Mouse (Mus musculus) ES-E14 (cell line): Measurements from ENCODE around the gene Tenm2. TPM values are rescaled to one million over a fixed set of nuclear protein-coding genes. Genes with fewer than 3 reads are reported as not detected.
A peak's percentile ranks its signal among the peaks of the same experiment; 100 is the strongest.

Experiments used
- DNase-seq: peaks from one replicate; pipeline ENCODE4 v3.0.0-alpha.2; 2013; ENCODE audit warnings: low read depth, low spot score
- H3K27ac ChIP-seq: 2 replicates; pipeline ENCODE4 v1.5.1; 2012; ENCODE audit warnings: low read depth, mild to moderate bottlenecking, low read length, moderate library complexity, mixed read lengths; ENCODE audit not compliant: poor library complexity, insufficient read depth, severe bottlenecking
- H3K36me3 ChIP-seq: 2 replicates; pipeline ENCODE4 v1.6.1; 2012; ENCODE audit warnings: mild to moderate bottlenecking, low read length, moderate library complexity, mixed read lengths; ENCODE audit not compliant: control insufficient read depth, poor library complexity, insufficient read depth, severe bottlenecking
- H3K4me1 ChIP-seq, 2 experiments: fragments of 150-350 bp in 1 of 2; sonication (generic) in 1 of 2; 2 replicates each; pipeline ENCODE4 v1.6.1; 2012; ENCODE audit warnings: low read length in 2 of 2, mild to moderate bottlenecking in 1 of 2, mixed read lengths in 1 of 2; ENCODE audit not compliant: control insufficient read depth in 2 of 2, insufficient read depth in 2 of 2, poor library complexity in 1 of 2
- H3K4me3 ChIP-seq, 2 experiments: fragments of 150-350 bp in 1 of 2; sonication (generic) in 1 of 2; 2 replicates each; pipeline ENCODE4 v1.5.1; 2012; ENCODE audit warnings: low read length in 2 of 2, low read depth in 1 of 2, mild to moderate bottlenecking in 1 of 2, mixed read lengths in 1 of 2; ENCODE audit not compliant: insufficient read depth in 1 of 2, poor library complexity in 1 of 2, severe bottlenecking in 1 of 2
- H3K9ac ChIP-seq: 2 replicates; pipeline ENCODE4 v1.6.1; 2012; ENCODE audit warnings: low read depth, mild to moderate bottlenecking, low read length, mixed read lengths; ENCODE audit not compliant: poor library complexity, insufficient read depth, severe bottlenecking
- H3K9me3 ChIP-seq: fragments of 150-350 bp; sonication (generic); 2 replicates; pipeline ENCODE4 v1.6.1; 2012; ENCODE audit warnings: low read depth, mild to moderate bottlenecking, low read length; ENCODE audit not compliant: control insufficient read depth, insufficient read depth
- CHD2 ChIP-seq: IDR thresholded peaks from 2 replicates; pipeline ENCODE4 v1.6.1; 2014; ENCODE audit warnings: mild to moderate bottlenecking, low read depth, low read length, inconsistent platforms
- HCFC1 ChIP-seq: IDR thresholded peaks from 2 replicates; pipeline ENCODE4 v1.6.1; 2012; ENCODE audit warnings: low read length, inconsistent platforms, borderline replicate concordance; ENCODE audit not compliant: insufficient read depth
- MAFK ChIP-seq: IDR thresholded peaks from 2 replicates; pipeline ENCODE4 v1.6.1; 2014; ENCODE audit warnings: mild to moderate bottlenecking, low read depth, low read length, inconsistent platforms; ENCODE audit not compliant: insufficient read depth
- ZC3H11A ChIP-seq: IDR thresholded peaks from 2 replicates; pipeline ENCODE4 v1.6.1; 2012; ENCODE audit warnings: low read depth, mild to moderate bottlenecking, inconsistent platforms, low read length, borderline replicate concordance
- ZNF384 ChIP-seq: IDR thresholded peaks from 2 replicates; pipeline ENCODE4 v1.6.1; 2012; ENCODE audit warnings: low read depth, low read length, inconsistent platforms
- in situ Hi-C, 2 experiments: fragments of 600-800 bp; cut with MboI; formaldehyde crosslinking; loops; one replicate each; pipeline ENCODE4 v1.15.1; 2025; ENCODE audit warnings: low sequenced_read_pairs in 2 of 2, inconsistent platforms in 1 of 2; ENCODE audit not compliant: unreplicated experiment in 2 of 2
- total RNA-seq: library from RNA; depleted of rRNA; stranded (reverse); fragments of 300-350 nt; gene quantifications from 2 replicates; pipeline ENCODE4 v1.2.3, GENCODE M21; 2012

The Tenm2 gene
- total RNA-seq, 1 experiment = 0.04 TPM

DNA sequence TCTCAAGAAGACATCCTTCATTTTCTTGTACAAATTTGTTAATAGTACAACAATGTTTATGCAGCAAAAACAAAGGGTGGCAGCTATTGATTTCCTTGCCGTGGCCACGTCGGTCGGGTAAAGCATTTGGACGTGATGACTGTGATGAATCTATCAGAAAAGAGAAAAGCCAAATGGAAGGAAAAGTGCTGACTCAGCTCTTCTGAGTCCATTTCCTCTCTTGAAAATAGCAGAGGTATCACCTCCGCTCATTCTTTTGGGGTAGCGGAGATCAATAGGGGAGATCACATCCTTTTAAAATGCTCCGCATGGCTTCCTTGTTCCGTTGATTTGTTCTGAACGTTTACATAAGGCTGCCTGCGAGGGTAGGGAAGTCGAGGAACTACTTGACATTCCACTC, 1090.7 kb downstream of the Tenm2 start:
- Histone ChIP-seq H3K4me1 (no peaks in the 10 kb centered on the region), H3K36me3 (no peaks in the 10 kb centered on the region), H3K9ac (no peak overlapping the region), H3K27ac (no peak overlapping the region), H3K4me3 (no peak overlapping the region), H3K9me3 (no peaks in the 10 kb centered on the region)
- DNase-seq = no peak
- TF ChIP-seq ZC3H11A (no peak), MAFK (peak; percentile 100), HCFC1 (no peak)
- in situ Hi-C loops = no loop called here

GRCm38 (mm10) chr11:36140411-36140810, 1095.4 kb downstream of the Tenm2 start:
- Histone ChIP-seq H3K27ac (no peak overlapping the region), H3K4me3 (no peak overlapping the region), H3K9ac (no peak overlapping the region), H3K36me3 (no peaks in the 10 kb centered on the region), H3K9me3 (no peaks in the 10 kb centered on the region), H3K4me1 (no peaks in the 10 kb centered on the region)
- no peak for DNase-seq
- no peak for TF ChIP-seq CHD2
- TF ChIP-seq MAFK = no peak
- TF ChIP-seq ZNF384 = no peak
- no peak for TF ChIP-seq HCFC1
- no peak for TF ChIP-seq ZC3H11A
- in situ Hi-C loops = no loop called here

DNA sequence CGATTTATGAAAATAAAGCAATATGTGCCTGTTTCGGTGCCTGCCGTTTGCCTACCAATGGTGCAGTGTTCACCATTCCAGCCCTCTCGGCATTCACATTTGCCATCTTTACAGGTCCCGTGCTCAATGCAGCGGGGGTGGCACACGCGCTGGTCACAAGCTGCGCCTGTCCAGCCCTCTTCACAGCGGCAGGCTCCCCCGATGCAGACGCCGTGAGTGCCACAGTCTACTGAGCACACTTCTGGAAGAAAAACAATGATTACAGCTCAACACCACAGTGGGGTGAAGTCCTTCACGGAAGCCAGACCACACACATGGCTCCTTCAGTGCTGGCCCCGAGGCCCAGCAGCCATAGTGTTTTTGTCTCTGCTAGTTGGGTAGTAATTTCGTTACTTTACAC, 1096.2 kb downstream of the Tenm2 start:
- Histone ChIP-seq H3K9me3 (no peaks in the 10 kb centered on the region), H3K4me3 (no peak overlapping the region), H3K36me3 (no peaks in the 10 kb centered on the region), H3K9ac (no peak overlapping the region), H3K4me1 (no peaks in the 10 kb centered on the region), H3K27ac (no peak overlapping the region)
- DNase-seq = no peak
- in situ Hi-C loops = no loop called here
- no peak for TF ChIP-seq ZC3H11A
- TF ChIP-seq MAFK = no peak
- no peak for TF ChIP-seq ZNF384
- TF ChIP-seq CHD2 = no peak
- TF ChIP-seq HCFC1 = no peak

- no peak overlapping the region for H3K9ac ChIP-seq
- no peaks in the 10 kb centered on the region for H3K4me1 ChIP-seq
- no peaks in the 10 kb centered on the region for H3K36me3 ChIP-seq
- H3K27ac ChIP-seq = no peak overlapping the region
- DNase-seq = no peak
- in situ Hi-C loops = no loop called here
- H3K9me3 ChIP-seq = no peaks in the 10 kb centered on the region
- no peak overlapping the region for H3K4me3 ChIP-seq
- TF ChIP-seq ZC3H11A (no peak), MAFK (no peak)
Observed at GRCm38 (mm10) chr11:36137840-36138239, 1097.9 kb downstream of the Tenm2 start.

DNA sequence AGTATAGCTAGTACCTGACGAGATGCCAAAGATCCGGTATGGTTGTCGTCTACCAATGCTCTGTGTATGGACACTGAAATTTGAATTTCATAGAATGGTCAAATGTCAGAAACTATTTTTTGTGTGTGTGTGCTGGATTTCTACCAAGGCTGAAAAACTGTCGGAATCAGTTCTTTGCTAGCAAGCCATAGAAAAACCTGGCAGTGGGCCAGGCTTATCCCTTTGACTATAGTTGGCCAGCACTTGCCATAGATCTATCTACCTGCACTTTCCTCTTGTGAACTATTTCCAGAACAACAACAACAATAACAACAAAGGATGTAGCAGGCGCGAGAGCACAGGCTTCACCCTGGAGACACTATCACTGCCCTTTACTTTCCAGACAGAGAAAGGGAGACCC, 1098.5 kb downstream of the Tenm2 start:
- Histone ChIP-seq H3K4me1 (no peaks in the 10 kb centered on the region), H3K9ac (no peak overlapping the region), H3K27ac (no peak overlapping the region), H3K36me3 (no peaks in the 10 kb centered on the region), H3K9me3 (no peaks in the 10 kb centered on the region), H3K4me3 (no peak overlapping the region)
- no peak for DNase-seq
- TF ChIP-seq ZNF384 (no peak), HCFC1 (no peak), MAFK (no peak), ZC3H11A (no peak), CHD2 (no peak)
- in situ Hi-C loops = no loop called here
